Mouse (Mus musculus) layer of hippocampus, postnatal 14 days (tissue): ENCODE measurements at regions not wholly inside any gene's neighbourhood (a gene's known extent, or its start where the extent isn't known, plus 50 kb on each side); places are given as distances from the start of the nearest gene placed in this dataset.
A peak's percentile ranks its signal among the peaks of the same experiment; 100 is the strongest.
"Not testable (repeated sequence)": the region's sequence is repeated elsewhere in the genome, so short reads cannot be mapped to it uniquely, and the experiment has no call there.

Experiments
- DNase-seq, 2 experiments: peaks; one replicate each; pipeline ENCODE4 v3.0.0; 2021 to 2022; ENCODE audit warnings: low spot score in 2 of 2, mixed read lengths in 1 of 2

GRCm38 (mm10) chr13:52139140-52139809 is 292.8 kb downstream of the Gadd45g start:
- DNase-seq: no peak

GRCm38 (mm10) chr13:52140221-52140620 is 293.7 kb downstream of the Gadd45g start:
- no peak for DNase-seq

GRCm38 (mm10) chr13:52144066-52144465 is 297.6 kb downstream of the Gadd45g start:
- DNase-seq: not testable (repeated sequence)

- no peak for DNase-seq
Observed at GRCm38 (mm10) chr13:52145926-52146325, 299.4 kb downstream of the Gadd45g start.

GRCm38 (mm10) chr13:52150281-52150680 is 303.8 kb downstream of the Gadd45g start:
- no peak for DNase-seq

- peak; percentile 13 to 29 for DNase-seq
Observed at GRCm38 (mm10) chr13:52151777-52152176, 305.3 kb downstream of the Gadd45g start.

- DNase-seq: no peak
Observed at GRCm38 (mm10) chr13:52152221-52152620, 305.7 kb downstream of the Gadd45g start.

- no peak for DNase-seq
Observed at GRCm38 (mm10) chr13:52153030-52153429, 306.6 kb downstream of the Gadd45g start.

GRCm38 (mm10) chr13:52153576-52153975 is 307.1 kb downstream of the Gadd45g start:
- peak in 1 of 2 experiments; percentile 32 for DNase-seq

GRCm38 (mm10) chr13:52154111-52154843 is 307.8 kb downstream of the Gadd45g start:
- peak; percentile 27 to 79 for DNase-seq

GRCm38 (mm10) chr13:52154844-52155587 is 308.5 kb downstream of the Gadd45g start:
- DNase-seq: peak; percentile 58 to 84

GRCm38 (mm10) chr13:52155588-52156086 is 309.2 kb downstream of the Gadd45g start:
- no peak for DNase-seq

GRCm38 (mm10) chr13:52162676-52163075 is 316.2 kb downstream of the Gadd45g start:
- no peak for DNase-seq

- DNase-seq: no peak
Observed at GRCm38 (mm10) chr13:52165531-52165930, 319.1 kb downstream of the Gadd45g start.

GRCm38 (mm10) chr13:52167968-52168367 is 321.5 kb downstream of the Gadd45g start:
- DNase-seq: no peak

GRCm38 (mm10) chr13:52172706-52173346 is 326.3 kb downstream of the Gadd45g start:
- no peak for DNase-seq

- no peak for DNase-seq
Observed at GRCm38 (mm10) chr13:52175665-52176064, 329.2 kb downstream of the Gadd45g start.

- DNase-seq: no peak
Observed at GRCm38 (mm10) chr13:52179977-52180376, 333.5 kb downstream of the Gadd45g start.

- DNase-seq: no peak
Observed at GRCm38 (mm10) chr13:52183635-52184034, 337.2 kb downstream of the Gadd45g start.

- no peak for DNase-seq
Observed at GRCm38 (mm10) chr13:52185574-52185973, 339.1 kb downstream of the Gadd45g start.
